Mouse (Mus musculus) heart, embryonic 13.5 days (tissue): ENCODE data around the gene Il10. TPM values are rescaled to one million over a fixed set of nuclear protein-coding genes. Genes with fewer than 3 reads are reported as not detected.

Source experiments
- ATAC-seq: fragments of 200-750 bp; cut with Nextera tagmentation; 2 replicates; pipeline ENCODE4 v1.8.0; 2017; ENCODE audit warnings: moderate TSS enrichment; ENCODE audit not compliant: insufficient number of reproducible peaks, low FRiP score, low TSS enrichment; ENCODE audit errors: extremely low read depth
- H3K27ac ChIP-seq: fragments of 300-500 bp; sonication (generic); replicated peaks from 2 replicates; pipeline ENCODE4 v1.5.1; 2015; ENCODE audit warnings: moderate library complexity, mild to moderate bottlenecking, inconsistent platforms
- H3K27me3 ChIP-seq: fragments of 300-500 bp; sonication (generic); replicated peaks from 2 replicates; pipeline ENCODE4 v1.6.1; 2015; ENCODE audit warnings: mild to moderate bottlenecking, inconsistent platforms
- H3K36me3 ChIP-seq: fragments of 300-500 bp; sonication (generic); 2 replicates; pipeline ENCODE4 v1.6.1; 2015; ENCODE audit warnings: mild to moderate bottlenecking, inconsistent platforms
- H3K4me1 ChIP-seq: fragments of 300-500 bp; sonication (generic); 2 replicates; pipeline ENCODE4 v1.6.1; 2015; ENCODE audit warnings: inconsistent platforms
- H3K4me2 ChIP-seq: fragments of 300-500 bp; sonication (generic); 2 replicates; pipeline ENCODE4 v1.6.1; 2015; ENCODE audit warnings: inconsistent platforms, mild to moderate bottlenecking, moderate library complexity
- H3K4me3 ChIP-seq: fragments of 300-500 bp; sonication (generic); 2 replicates; pipeline ENCODE4 v1.5.1; 2015; ENCODE audit warnings: moderate library complexity, mild to moderate bottlenecking, inconsistent platforms
- H3K9ac ChIP-seq: fragments of 300-500 bp; sonication (generic); 2 replicates; pipeline ENCODE4 v1.6.1; 2015; ENCODE audit warnings: inconsistent platforms, mild to moderate bottlenecking, moderate library complexity
- H3K9me3 ChIP-seq: fragments of 300-500 bp; sonication (generic); 2 replicates; pipeline ENCODE4 v1.6.1; 2016; ENCODE audit warnings: inconsistent platforms
- WGBS: fragments of 180-500 bp; shearing (Covaris S2); methylation state at CpG from one replicate; pipeline ENCODE4 v1.1.7; 2015; ENCODE audit warnings: mixed read lengths; 5-methylcytosine and 5-hydroxymethylcytosine counted together
- polyA plus RNA-seq: library from polyadenylated mRNA; unstranded; fragments of >200 nt; fragmentation: Nextera tagmentation; extraction: Ambion mirVana; gene quantifications from 2 replicates; pipeline ENCODE4 v1.2.1, GENCODE M21; 2015

Il10 gene
- polyA plus RNA-seq, 1 experiment from 2014 or later: not detected

DNA sequence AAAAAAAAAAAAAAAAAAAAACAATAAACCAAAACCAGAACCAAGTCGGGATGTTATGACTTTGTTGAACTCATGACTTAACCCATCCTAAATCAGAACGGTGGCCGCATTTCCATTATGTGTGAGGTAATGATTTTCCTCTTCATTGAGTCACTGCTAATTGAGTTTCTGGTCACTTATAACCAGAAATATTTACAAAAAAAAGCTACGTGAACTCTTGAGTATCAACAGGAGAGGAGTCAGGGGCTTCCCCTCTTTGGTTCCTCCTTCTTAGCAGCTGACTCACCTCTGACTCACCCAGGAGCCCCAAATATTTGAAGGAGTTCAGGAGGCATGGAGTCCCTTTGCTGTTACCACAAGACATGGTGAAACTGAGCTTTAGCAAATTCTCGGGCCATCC, 18.4 kb downstream of the Il10 start:
- ATAC-seq: no peak
- H3K27ac ChIP-seq: no peak overlapping the region
- no peaks in the 10 kb centered on the region for H3K9me3 ChIP-seq
- H3K4me2 ChIP-seq: no peak overlapping the region
- 86% methylated on average over 5 of the region's 5 CpGs for WGBS
- H3K27me3 ChIP-seq: no peaks in the 10 kb centered on the region
- H3K36me3 ChIP-seq: no peaks in the 10 kb centered on the region
- H3K4me1 ChIP-seq: peaks cover 6% of the 10 kb centered on the region; the same call in 1 of the 2 replicates
- no peak overlapping the region for H3K4me3 ChIP-seq
- no peak overlapping the region for H3K9ac ChIP-seq

DNA sequence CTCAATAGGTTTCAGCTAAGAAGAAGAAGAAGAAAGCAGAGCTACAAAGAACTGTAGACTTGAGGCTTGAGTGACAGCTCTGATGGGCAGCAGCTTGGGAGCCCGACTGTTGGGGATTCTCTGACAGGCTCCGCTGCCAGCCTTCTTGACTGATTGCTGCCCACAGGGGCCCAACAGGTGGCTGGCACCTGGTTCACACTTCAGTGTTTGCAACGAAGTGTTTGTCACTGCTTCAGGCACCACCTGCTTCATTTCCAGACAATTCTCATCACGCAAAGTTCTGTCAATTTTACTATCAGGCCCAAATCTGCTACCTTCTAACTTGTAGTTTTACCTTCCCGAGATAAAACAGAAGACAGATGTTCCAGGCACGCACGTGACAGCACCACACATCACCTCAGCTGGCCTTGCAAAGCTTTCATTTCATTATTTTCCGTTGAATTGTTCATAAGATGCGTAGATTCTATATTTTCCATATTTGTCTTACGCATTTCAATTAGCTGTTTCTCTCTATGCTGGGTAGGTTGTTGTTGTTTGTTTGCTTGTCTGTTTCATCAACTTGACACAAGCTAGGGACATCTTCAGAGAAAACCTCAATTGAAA, 18.9 kb downstream of the Il10 start:
- no peak for ATAC-seq
- Histone ChIP-seq H3K27me3 (no peaks in the 10 kb centered on the region), H3K4me3 (no peak overlapping the region), H3K9ac (no peak overlapping the region), H3K36me3 (no peaks in the 10 kb centered on the region), H3K9me3 (no peaks in the 10 kb centered on the region), H3K27ac (no peak overlapping the region), H3K4me1 (peaks cover 6% of the 10 kb centered on the region; the same call in 1 of the 2 replicates), H3K4me2 (no peak overlapping the region)
- WGBS: 74% methylated on average over 10 of the region's 10 CpGs

DNA sequence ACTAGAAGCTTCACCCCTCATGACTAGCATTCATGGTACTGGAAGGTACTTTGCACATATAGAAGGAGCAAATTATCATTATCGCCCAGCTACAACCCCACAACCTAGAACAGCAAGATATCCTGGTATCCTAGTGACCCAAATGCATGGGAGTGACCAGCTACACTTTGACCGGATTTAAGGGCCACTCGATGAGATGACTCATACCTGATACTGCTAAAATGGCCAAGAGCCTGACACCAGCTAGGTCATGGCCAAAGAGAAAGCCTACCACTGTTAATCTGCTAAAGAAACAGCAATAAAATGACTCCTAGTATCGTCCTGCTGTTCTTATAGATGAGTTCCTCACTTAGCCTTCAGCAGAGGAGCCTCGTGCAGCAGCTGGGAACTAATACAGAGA, 19.8 kb downstream of the Il10 start:
- no peaks in the 10 kb centered on the region for H3K9me3 ChIP-seq
- H3K9ac ChIP-seq: no peak overlapping the region
- no peak for ATAC-seq
- no peak overlapping the region for H3K4me3 ChIP-seq
- no peak overlapping the region for H3K27ac ChIP-seq
- no peaks in the 10 kb centered on the region for H3K27me3 ChIP-seq
- H3K4me1 ChIP-seq: peaks cover 6% of the 10 kb centered on the region; the same call in 1 of the 2 replicates
- 82% methylated on average over 5 of the region's 5 CpGs for WGBS
- H3K36me3 ChIP-seq: no peaks in the 10 kb centered on the region
- H3K4me2 ChIP-seq: no peak overlapping the region

GRCm38 (mm10) chr1:131042263-131042662, 22.6 kb downstream of the Il10 start:
- ATAC-seq: no peak
- Histone ChIP-seq H3K27ac (no peak overlapping the region), H3K4me1 (peaks cover 22% of the 10 kb centered on the region), H3K27me3 (no peaks in the 10 kb centered on the region), H3K36me3 (no peaks in the 10 kb centered on the region), H3K4me3 (no peak overlapping the region), H3K9ac (no peak overlapping the region), H3K4me2 (no peak overlapping the region), H3K9me3 (no peaks in the 10 kb centered on the region)
- WGBS: 39% methylated on average over 2 of the region's 2 CpGs

DNA sequence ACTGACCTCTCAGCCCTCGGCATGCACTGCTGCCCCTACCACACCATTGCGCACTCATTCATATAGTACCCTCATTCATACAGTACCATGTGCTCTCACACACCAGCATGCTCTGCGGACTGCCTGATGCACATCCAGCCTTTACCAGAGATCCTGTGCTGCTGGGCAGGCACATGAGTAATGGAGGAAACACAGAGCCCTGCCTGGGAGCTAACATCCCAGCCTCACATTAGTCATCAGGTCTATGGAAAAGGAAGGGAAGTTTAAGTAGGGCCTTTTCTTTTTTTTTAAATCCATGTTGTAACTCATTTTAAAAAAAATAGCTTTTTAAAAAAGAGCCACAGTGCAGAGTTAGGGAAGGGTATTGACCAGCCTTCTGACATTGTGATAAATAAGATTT, 23.1 kb downstream of the Il10 start:
- no peaks in the 10 kb centered on the region for H3K27me3 ChIP-seq

DNA sequence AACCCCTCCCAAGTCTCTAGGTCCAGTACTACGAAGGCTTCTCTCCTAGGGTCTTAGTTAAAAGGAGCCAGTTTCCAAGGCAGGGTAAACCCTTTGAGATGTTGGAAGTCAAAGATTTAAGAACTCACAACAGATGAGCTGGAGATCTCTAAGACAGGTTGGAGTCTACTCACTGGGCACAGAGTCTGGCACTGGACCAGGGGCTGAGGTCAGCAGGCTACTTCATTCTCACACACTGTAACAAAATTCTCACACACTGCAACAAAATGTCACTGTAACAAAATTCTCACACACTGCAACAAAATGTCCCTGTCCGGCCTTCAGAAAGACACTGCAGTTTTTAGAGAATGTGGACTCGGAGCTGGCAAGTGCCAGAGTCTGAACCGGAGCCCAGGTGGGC, 24.0 kb downstream of the Il10 start:
- Histone ChIP-seq H3K27me3 (no peaks in the 10 kb centered on the region), H3K4me2 (no peak overlapping the region), H3K9me3 (no peaks in the 10 kb centered on the region), H3K36me3 (no peaks in the 10 kb centered on the region), H3K4me3 (no peak overlapping the region), H3K4me1 (peaks cover 22% of the 10 kb centered on the region), H3K9ac (no peak overlapping the region), H3K27ac (no peak overlapping the region)
- WGBS: 89% methylated on average over 4 of the region's 4 CpGs
- ATAC-seq: no peak

More for the DNA sequence above, 23.1 kb downstream of the Il10 start:
- Histone ChIP-seq H3K4me3 (no peak overlapping the region), H3K9me3 (no peaks in the 10 kb centered on the region), H3K27ac (no peak overlapping the region), H3K9ac (no peak overlapping the region), H3K4me1 (peaks cover 22% of the 10 kb centered on the region), H3K36me3 (no peaks in the 10 kb centered on the region), H3K4me2 (no peak overlapping the region)
- no peak for ATAC-seq
- WGBS: 91% methylated on average over 3 of the region's 3 CpGs

DNA sequence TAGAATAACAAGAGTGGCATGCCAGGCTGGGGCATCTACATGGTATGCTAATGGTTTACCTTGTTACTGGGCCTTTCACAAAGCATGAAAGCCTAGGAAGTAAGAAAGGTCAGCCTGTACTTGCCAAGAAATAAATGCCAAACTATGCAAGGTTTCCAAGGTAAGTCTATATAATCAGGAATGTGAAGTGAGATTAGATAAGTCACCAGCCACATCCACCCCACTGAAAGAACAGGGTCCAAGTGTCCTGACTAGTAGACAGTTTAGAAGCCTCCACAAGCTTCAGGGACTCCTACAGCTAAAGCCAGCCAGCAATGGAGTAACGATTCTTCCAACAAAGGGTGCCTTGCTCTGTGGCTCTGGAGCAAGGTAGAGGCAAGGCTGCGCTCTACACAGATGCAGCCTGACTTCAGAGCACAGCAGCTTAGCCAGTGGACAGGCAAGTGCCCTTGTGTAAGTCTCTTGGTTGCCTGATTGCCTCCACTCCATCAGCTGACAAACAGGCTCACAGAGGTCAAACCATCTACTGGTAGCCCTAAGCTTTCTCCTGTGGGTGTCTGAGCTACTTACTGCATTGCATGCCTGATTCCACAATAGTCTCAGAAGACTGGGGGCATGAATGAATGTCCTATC, 26.2 kb downstream of the Il10 start:
- no peak overlapping the region; the same call in 1 of the 2 replicates for H3K9ac ChIP-seq
- peak overlapping the region; percentile 45 for H3K27ac ChIP-seq
- ATAC-seq: no peak
- H3K4me2 ChIP-seq: no peak overlapping the region
- peaks cover 22% of the 10 kb centered on the region for H3K4me1 ChIP-seq
- 81% methylated on average over 2 of the region's 2 CpGs for WGBS
- no peaks in the 10 kb centered on the region for H3K9me3 ChIP-seq
- H3K27me3 ChIP-seq: no peaks in the 10 kb centered on the region
- H3K36me3 ChIP-seq: 0 out of 2 replicates have a peak, but pooled peaks cover 3% of the 10 kb centered on the region
- H3K4me3 ChIP-seq: no peak overlapping the region

- Histone ChIP-seq H3K4me2 (no peak overlapping the region), H3K4me3 (no peak overlapping the region), H3K27ac (no peak overlapping the region), H3K27me3 (no peaks in the 10 kb centered on the region), H3K9me3 (no peaks in the 10 kb centered on the region), H3K36me3 (peaks cover 5% of the 10 kb centered on the region; the same call in 1 of the 2 replicates), H3K9ac (no peak overlapping the region), H3K4me1 (peaks cover 24% of the 10 kb centered on the region)
- ATAC-seq: no peak
- WGBS: 81% methylated on average over 10 of the region's 10 CpGs
Observed at GRCm38 (mm10) chr1:131046607-131047006, 27.0 kb downstream of the Il10 start.

DNA sequence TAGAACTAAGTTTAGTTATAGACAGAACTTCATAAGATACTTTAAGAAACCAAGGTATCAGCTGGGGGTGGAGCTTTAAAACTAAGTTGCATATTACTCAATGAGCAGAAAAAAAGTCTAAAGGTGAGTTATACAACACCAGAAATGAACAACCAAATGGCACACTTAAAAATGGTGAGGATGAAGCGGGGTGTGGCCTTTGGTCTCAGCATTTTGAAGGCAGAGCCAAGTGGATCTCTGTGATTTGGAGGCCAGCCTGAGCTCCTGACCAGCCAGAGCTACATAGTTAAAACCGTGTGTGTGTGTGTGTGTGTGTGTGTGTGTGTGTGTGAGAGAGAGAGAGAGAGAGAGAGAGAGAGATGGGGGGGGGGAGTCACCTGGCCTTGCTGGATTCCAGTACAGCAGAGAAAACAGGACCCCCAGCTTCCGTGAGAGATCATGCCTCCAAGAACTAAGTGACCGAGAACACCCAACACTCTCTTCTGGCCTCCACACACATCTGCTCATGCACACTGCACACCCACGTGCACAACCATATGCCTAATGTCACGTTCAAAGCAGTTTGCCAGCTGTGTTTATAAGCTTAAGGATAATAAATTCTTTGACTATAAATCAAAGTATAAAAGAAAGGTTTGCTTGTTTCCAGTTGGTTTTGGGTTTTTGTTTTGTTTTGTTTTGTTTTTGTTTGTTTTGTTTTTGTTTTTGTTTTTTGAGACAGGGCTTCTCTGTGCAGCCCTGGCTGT, 28.6 kb downstream of the Il10 start:
- H3K27ac ChIP-seq: no peak overlapping the region
- H3K4me2 ChIP-seq: no peak overlapping the region
- WGBS: 77% methylated on average over 6 of the region's 6 CpGs
- H3K4me3 ChIP-seq: no peak overlapping the region
- no peak overlapping the region for H3K9ac ChIP-seq
- H3K36me3 ChIP-seq: peaks cover 19% of the 10 kb centered on the region
- peaks cover 26% of the 10 kb centered on the region for H3K4me1 ChIP-seq
- H3K27me3 ChIP-seq: no peaks in the 10 kb centered on the region
- no peak for ATAC-seq
- no peaks in the 10 kb centered on the region for H3K9me3 ChIP-seq

- Histone ChIP-seq H3K4me2 (no peak overlapping the region), H3K27me3 (no peaks in the 10 kb centered on the region), H3K9me3 (no peaks in the 10 kb centered on the region), H3K36me3 (peaks cover 22% of the 10 kb centered on the region), H3K9ac (no peak overlapping the region), H3K27ac (no peak overlapping the region), H3K4me1 (peaks cover 32% of the 10 kb centered on the region), H3K4me3 (no peak overlapping the region)
- 84% methylated on average over 8 of the region's 8 CpGs for whole genome bisulfite sequencing
- ATAC-seq: no peak
Observed at GRCm38 (mm10) chr1:131048946-131049345, 29.3 kb downstream of the Il10 start.

GRCm38 (mm10) chr1:131049361-131049806, 29.7 kb downstream of the Il10 start:
- H3K27ac ChIP-seq: no peak overlapping the region
- no peaks in the 10 kb centered on the region for H3K9me3 ChIP-seq
- WGBS: 81% methylated on average over 5 of the region's 5 CpGs
- H3K27me3 ChIP-seq: no peaks in the 10 kb centered on the region
- peaks cover 32% of the 10 kb centered on the region for H3K4me1 ChIP-seq
- no peak for ATAC-seq
- peaks cover 27% of the 10 kb centered on the region for H3K36me3 ChIP-seq
- no peak overlapping the region for H3K9ac ChIP-seq
- no peak overlapping the region for H3K4me3 ChIP-seq
- H3K4me2 ChIP-seq: no peak overlapping the region
